Mouse (Mus musculus) liver, postnatal 0 days (tissue): ENCODE results near the gene Aqp6.

ENCODE experiments used
- CTCF ChIP-seq: sonication (generic); IDR thresholded peaks from 2 replicates; pipeline ENCODE4 v1.5.1; 2016; ENCODE audit warnings: antibody characterized with exemption, low read depth
- EP300 ChIP-seq: IDR thresholded peaks from 2 replicates; pipeline ENCODE4 v1.6.1; 2016; ENCODE audit warnings: antibody characterized with exemption, low read depth, mild to moderate bottlenecking

DNA sequence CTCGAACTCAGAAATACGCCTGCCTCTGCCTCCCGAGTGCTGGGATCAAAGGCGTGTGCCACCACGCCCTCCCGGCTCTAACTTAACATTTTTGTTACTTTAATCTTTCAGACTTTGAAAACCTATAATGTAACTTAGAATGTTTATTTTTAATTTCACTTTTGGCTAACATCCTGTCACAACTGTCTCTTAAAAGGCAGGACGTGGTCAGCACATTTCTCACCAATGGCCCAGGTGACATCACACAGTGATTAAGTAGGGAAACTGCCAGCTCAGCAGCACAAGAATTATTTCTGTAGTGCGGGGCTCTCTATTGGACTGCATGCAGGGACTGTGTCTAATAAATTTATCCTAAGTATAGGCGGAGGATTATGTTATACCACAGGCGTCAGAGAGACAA is 42.6 kb downstream of the Aqp6 start:
- TF ChIP-seq CTCF (no peak), EP300 (no peak)
